Mouse (Mus musculus): ENCODE results near the gene Olfr1130. TPM values are rescaled to one million over a fixed set of nuclear protein-coding genes. Genes with fewer than 3 reads are reported as not detected.

The Olfr1130 gene
- polyA plus RNA-seq (2015; fragmentation: Illumina TruSeq; extraction: RNeasy Lipid Tissue Mini Kit (QIAGEN cat#74804); ENCODE audit: low read depth, low replicate concordance), result not detected

GRCm38 (mm10) chr2:87605912-87606311 is at the start of gene Olfr1130:
TSS of gene Olfr1130 (plus strand) at chr2:87606212.

GRCm38 (mm10) chr2:87573602-87574001 is 32.4 kb upstream of the Olfr1130 start, which contains the start of gene Olfr1129:
TSS of gene Olfr1129 (plus strand) at chr2:87573902.

GRCm38 (mm10) chr2:87626804-87627203 is 20.8 kb downstream of the Olfr1130 start, which contains the start of gene Olfr1131:
TSS of gene Olfr1131 (plus strand) at chr2:87627104.

GRCm38 (mm10) chr2:87637435-87637834 is 31.4 kb downstream of the Olfr1130 start, which contains the start of gene Olfr1132:
TSS of gene Olfr1132 (minus strand) at chr2:87637535.

GRCm38 (mm10) chr2:87647274-87647673 is 41.3 kb downstream of the Olfr1130 start, which contains the start of gene Olfr1133:
TSS of gene Olfr1133 (minus strand) at chr2:87647374.

GRCm38 (mm10) chr2:87658360-87658759 is 52.3 kb downstream of the Olfr1130 start, which contains the start of gene Olfr1134:
TSS of gene Olfr1134 (minus strand) at chr2:87658460.

Other genes with a start within 250 kb of the Olfr1130 start
- not detected for gene Olfr1121, start 236.3 kb upstream of the Olfr1130 start, polyA plus RNA-seq (2015; fragmentation: Illumina TruSeq; extraction: RNeasy Lipid Tissue Mini Kit (QIAGEN cat#74804); ENCODE audit: low read depth, low replicate concordance)
- gene Olfr1122, start 220.4 kb upstream of the Olfr1130 start, polyA plus RNA-seq (2015; fragmentation: Illumina TruSeq; extraction: RNeasy Lipid Tissue Mini Kit (QIAGEN cat#74804); ENCODE audit: low read depth, low replicate concordance), result not detected
- not detected for gene Olfr1123, start 189.6 kb upstream of the Olfr1130 start, polyA plus RNA-seq (2015; fragmentation: Illumina TruSeq; extraction: RNeasy Lipid Tissue Mini Kit (QIAGEN cat#74804); ENCODE audit: low read depth, low replicate concordance)
- gene Olfr1124, start 175.9 kb upstream of the Olfr1130 start, polyA plus RNA-seq (2015; fragmentation: Illumina TruSeq; extraction: RNeasy Lipid Tissue Mini Kit (QIAGEN cat#74804); ENCODE audit: low read depth, low replicate concordance), result not detected
- gene Olfr1126, start 152.2 kb upstream of the Olfr1130 start, polyA plus RNA-seq (2015; fragmentation: Illumina TruSeq; extraction: RNeasy Lipid Tissue Mini Kit (QIAGEN cat#74804); ENCODE audit: low read depth, low replicate concordance), result not detected
- gene Pramel7, start 109.1 kb upstream of the Olfr1130 start, polyA plus RNA-seq (2015; fragmentation: Illumina TruSeq; extraction: RNeasy Lipid Tissue Mini Kit (QIAGEN cat#74804); ENCODE audit: low read depth, low replicate concordance), result not detected
- not detected for gene Pramel6, start 99.6 kb upstream of the Olfr1130 start, polyA plus RNA-seq (2015; fragmentation: Illumina TruSeq; extraction: RNeasy Lipid Tissue Mini Kit (QIAGEN cat#74804); ENCODE audit: low read depth, low replicate concordance)
- gene Olfr153, start 74.4 kb upstream of the Olfr1130 start, polyA plus RNA-seq (2015; fragmentation: Illumina TruSeq; extraction: RNeasy Lipid Tissue Mini Kit (QIAGEN cat#74804); ENCODE audit: low read depth, low replicate concordance), result not detected
- gene Olfr1128, start 60.7 kb upstream of the Olfr1130 start, polyA plus RNA-seq (2015; fragmentation: Illumina TruSeq; extraction: RNeasy Lipid Tissue Mini Kit (QIAGEN cat#74804); ENCODE audit: low read depth, low replicate concordance), result not detected
- gene Olfr1129, start 32.3 kb upstream of the Olfr1130 start, polyA plus RNA-seq (2015; fragmentation: Illumina TruSeq; extraction: RNeasy Lipid Tissue Mini Kit (QIAGEN cat#74804); ENCODE audit: low read depth, low replicate concordance), result not detected
- gene Olfr1131, start 20.9 kb downstream of the Olfr1130 start, polyA plus RNA-seq (2015; fragmentation: Illumina TruSeq; extraction: RNeasy Lipid Tissue Mini Kit (QIAGEN cat#74804); ENCODE audit: low read depth, low replicate concordance), result not detected
- gene Olfr1132, start 31.3 kb downstream of the Olfr1130 start, polyA plus RNA-seq (2015; fragmentation: Illumina TruSeq; extraction: RNeasy Lipid Tissue Mini Kit (QIAGEN cat#74804); ENCODE audit: low read depth, low replicate concordance), result not detected
- not detected for gene Olfr1133, start 41.2 kb downstream of the Olfr1130 start, polyA plus RNA-seq (2015; fragmentation: Illumina TruSeq; extraction: RNeasy Lipid Tissue Mini Kit (QIAGEN cat#74804); ENCODE audit: low read depth, low replicate concordance)
- gene Olfr1134, start 52.2 kb downstream of the Olfr1130 start, polyA plus RNA-seq (2015; fragmentation: Illumina TruSeq; extraction: RNeasy Lipid Tissue Mini Kit (QIAGEN cat#74804); ENCODE audit: low read depth, low replicate concordance), result not detected
- gene Olfr1135, start 67.5 kb downstream of the Olfr1130 start, polyA plus RNA-seq (2015; fragmentation: Illumina TruSeq; extraction: RNeasy Lipid Tissue Mini Kit (QIAGEN cat#74804); ENCODE audit: low read depth, low replicate concordance), result not detected
- not detected for gene Olfr1136, start 87.7 kb downstream of the Olfr1130 start, polyA plus RNA-seq (2015; fragmentation: Illumina TruSeq; extraction: RNeasy Lipid Tissue Mini Kit (QIAGEN cat#74804); ENCODE audit: low read depth, low replicate concordance)
- not detected for gene Olfr1137, start 107.0 kb downstream of the Olfr1130 start, polyA plus RNA-seq (2015; fragmentation: Illumina TruSeq; extraction: RNeasy Lipid Tissue Mini Kit (QIAGEN cat#74804); ENCODE audit: low read depth, low replicate concordance)
- gene Olfr1138, start 133.8 kb downstream of the Olfr1130 start, polyA plus RNA-seq (2015; fragmentation: Illumina TruSeq; extraction: RNeasy Lipid Tissue Mini Kit (QIAGEN cat#74804); ENCODE audit: low read depth, low replicate concordance), result not detected
- not detected for gene Olfr1140, start 137.5 kb downstream of the Olfr1130 start, polyA plus RNA-seq (2015; fragmentation: Illumina TruSeq; extraction: RNeasy Lipid Tissue Mini Kit (QIAGEN cat#74804); ENCODE audit: low read depth, low replicate concordance)
- not detected for gene Olfr1141, start 147.8 kb downstream of the Olfr1130 start, polyA plus RNA-seq (2015; fragmentation: Illumina TruSeq; extraction: RNeasy Lipid Tissue Mini Kit (QIAGEN cat#74804); ENCODE audit: low read depth, low replicate concordance)
- gene Olfr152, start 173.3 kb downstream of the Olfr1130 start, polyA plus RNA-seq (2015; fragmentation: Illumina TruSeq; extraction: RNeasy Lipid Tissue Mini Kit (QIAGEN cat#74804); ENCODE audit: low read depth, low replicate concordance), result not detected
- not detected for gene Olfr1143, start 194.4 kb downstream of the Olfr1130 start, polyA plus RNA-seq (2015; fragmentation: Illumina TruSeq; extraction: RNeasy Lipid Tissue Mini Kit (QIAGEN cat#74804); ENCODE audit: low read depth, low replicate concordance)
- not detected for gene Olfr1145, start 203.6 kb downstream of the Olfr1130 start, polyA plus RNA-seq (2015; fragmentation: Illumina TruSeq; extraction: RNeasy Lipid Tissue Mini Kit (QIAGEN cat#74804); ENCODE audit: low read depth, low replicate concordance)
- gene Olfr1148, start 224.3 kb downstream of the Olfr1130 start, polyA plus RNA-seq (2015; fragmentation: Illumina TruSeq; extraction: RNeasy Lipid Tissue Mini Kit (QIAGEN cat#74804); ENCODE audit: low read depth, low replicate concordance), result not detected
- not detected for gene Olfr1150-ps1, start 237.8 kb downstream of the Olfr1130 start, polyA plus RNA-seq (2015; fragmentation: Illumina TruSeq; extraction: RNeasy Lipid Tissue Mini Kit (QIAGEN cat#74804); ENCODE audit: low read depth, low replicate concordance)
- not detected for gene Olfr1151, start 249.7 kb downstream of the Olfr1130 start, polyA plus RNA-seq (2015; fragmentation: Illumina TruSeq; extraction: RNeasy Lipid Tissue Mini Kit (QIAGEN cat#74804); ENCODE audit: low read depth, low replicate concordance)

All from brain, adult 10 weeks (tissue).